23 mouse cellular contexts compared by ENCODE assay signal in the genomic region with DNA sequence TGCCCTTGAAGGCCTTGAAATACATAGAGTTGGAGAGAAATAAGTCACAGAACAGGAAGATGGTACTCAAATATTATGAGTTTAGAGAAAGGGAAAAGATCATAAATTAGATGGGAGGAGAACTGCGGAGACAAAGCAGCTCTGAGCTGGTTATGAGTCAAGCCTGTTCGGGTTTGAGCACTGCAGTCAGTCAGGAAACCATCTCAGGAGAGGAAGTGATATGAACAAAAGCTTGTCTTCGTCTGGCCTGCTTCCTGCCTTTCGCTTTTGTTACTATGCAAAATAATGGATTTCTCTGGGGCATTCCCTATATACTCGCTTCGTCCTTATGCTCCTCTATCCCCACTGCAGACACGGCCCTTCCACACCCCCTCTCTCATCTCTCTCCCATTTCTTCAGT.
A peak's percentile ranks its signal among the peaks of the same experiment; 100 is the strongest.
DNase-seq lines count a peak whose midpoint lies in the region; ATAC-seq and TF ChIP-seq lines count a peak whose summit lies in the region.
"Had no signal": no experiment of that assay in that cellular context is flagged by ENCODE, and none has a peak within 500 bp of the region (broad histone marks: within the 10 kb centered on the region; RNA-seq: fewer than 3 reads in every experiment).

No protein-coding gene starts in this region.

- ATAC-seq in kidney, postnatal 0 days (replicated peaks; ENCODE audit: low FRiP score, low read depth) = no peak
- ATAC-seq in CD4-positive, CD25-positive, alpha-beta regulatory T cell, adult 4 months = peak; percentile 84
- ATAC-seq in hematopoietic stem cell, adult 5-6 weeks (replicated peaks in 1 of 2; ENCODE audit: insufficient read depth in 1 of 2, low FRiP score in 2 of 2, low TSS enrichment in 1 of 2, low read depth in 1 of 2, poor library complexity in 2 of 2, severe bottlenecking in 2 of 2) = peak; percentile 25 to 59; a peak in 2 of 4 replicates
- ATAC-seq: intestine, postnatal 0 days; midbrain, embryonic 15.5 days had no signal

- H3K36me3 ChIP-seq in kidney, postnatal 0 days (ENCODE audit: insufficient read depth, low read length) = no peaks in the 10 kb centered on the region
- H3K36me3 ChIP-seq: embryonic facial prominence, embryonic 13.5 days; forebrain, embryonic 10.5 days; heart, embryonic 15.5 days; hindbrain, embryonic 12.5 days; limb, embryonic 12.5 days; liver, embryonic 13.5 days; lung, embryonic 15.5 days; midbrain, embryonic 15.5 days had no signal

- no peaks in the 10 kb centered on the region for H3K9me3 ChIP-seq in kidney, postnatal 0 days (replicated peaks; ENCODE audit: low read length)
- H3K9me3 ChIP-seq: embryonic facial prominence, embryonic 13.5 days; forebrain, embryonic 10.5 days; heart, embryonic 15.5 days; hindbrain, embryonic 12.5 days; limb, embryonic 12.5 days; liver, embryonic 13.5 days; lung, embryonic 15.5 days; midbrain, embryonic 15.5 days had no signal

- H3K27ac ChIP-seq in kidney, postnatal 0 days = no peak overlapping the region
- H3K27ac ChIP-seq: embryonic facial prominence, embryonic 13.5 days; forebrain, embryonic 10.5 days; gastrocnemius, adult 2 months; heart, embryonic 15.5 days; hindbrain, embryonic 12.5 days; limb, embryonic 12.5 days; liver, embryonic 13.5 days; lung, embryonic 15.5 days; macrophage; midbrain, embryonic 15.5 days had no signal

- no peaks in the 10 kb centered on the region for H3K4me1 ChIP-seq in kidney, postnatal 0 days (replicated peaks; ENCODE audit: insufficient read depth, low read length)
- H3K4me1 ChIP-seq: embryonic facial prominence, embryonic 13.5 days; forebrain, embryonic 10.5 days; heart, embryonic 15.5 days; hindbrain, embryonic 12.5 days; limb, embryonic 12.5 days; liver, embryonic 13.5 days; lung, embryonic 15.5 days; midbrain, embryonic 15.5 days had no signal

- H3K9ac ChIP-seq in kidney, postnatal 0 days (ENCODE audit: low read depth, low read length) = no peak overlapping the region
- H3K9ac ChIP-seq: embryonic facial prominence, embryonic 13.5 days; heart, embryonic 15.5 days; hindbrain, embryonic 12.5 days; limb, embryonic 12.5 days; liver, embryonic 13.5 days; lung, embryonic 15.5 days; midbrain, embryonic 15.5 days had no signal

- H3K27me3 ChIP-seq in kidney, postnatal 0 days (ENCODE audit: insufficient read depth, low read length) = no peaks in the 10 kb centered on the region
- H3K27me3 ChIP-seq: embryonic facial prominence, embryonic 13.5 days; heart, embryonic 15.5 days; hindbrain, embryonic 12.5 days; limb, embryonic 12.5 days; liver, embryonic 13.5 days; lung, embryonic 15.5 days; midbrain, embryonic 15.5 days had no signal

- H3K4me2 ChIP-seq in kidney, postnatal 0 days (ENCODE audit: low read length) = no peak overlapping the region
- H3K4me2 ChIP-seq: embryonic facial prominence, embryonic 13.5 days; heart, embryonic 15.5 days; hindbrain, embryonic 12.5 days; limb, embryonic 12.5 days; liver, embryonic 13.5 days; lung, embryonic 15.5 days; midbrain, embryonic 15.5 days had no signal

- intact Hi-C loops in heart, postnatal 25 days (cut with DNase I) = no loop called here

- no peak overlapping the region for H3K4me3 ChIP-seq in kidney, postnatal 0 days (replicated peaks; ENCODE audit: low read depth, low read length)
- H3K4me3 ChIP-seq: embryonic facial prominence, embryonic 13.5 days; forebrain, embryonic 10.5 days; gastrocnemius, adult 2 months; heart, embryonic 15.5 days; hindbrain, embryonic 12.5 days; limb, embryonic 12.5 days; liver, embryonic 13.5 days; lung, embryonic 15.5 days; midbrain, embryonic 15.5 days had no signal

- DNase-seq in kidney, postnatal 0 days (ENCODE audit: low spot score) = peak; percentile 65
- DNase-seq in kidney, adult 18-20 months = no peak
- DNase-seq in naive thymus-derived CD4-positive, alpha-beta T cell, adult 2 months (ENCODE audit: low read depth) = peak; percentile 32
- DNase-seq in heart, postnatal 25 days (ENCODE audit: low spot score) = no peak
- no peak for DNase-seq in urinary bladder, postnatal 36 days (ENCODE audit: low spot score in 2 of 2)
- DNase-seq: adrenal gland, postnatal 10 days; cerebellum, adult 11 months; gastrocnemius, adult 2 months; heart, adult 18-20 months; layer of hippocampus, adult 9-11 months; liver, embryonic 13.5 days; spleen, adult 18-20 months had no signal

- TF ChIP-seq CTCF in kidney, postnatal 0 days (IDR thresholded peaks at IDR 0.05; ENCODE audit: low read depth) = no peak

- 61% methylated on average over 7 of the region's 7 CpGs for whole genome bisulfite sequencing in kidney, postnatal 0 days

Comparison
In these comparisons a context has a peak if more than half of its experiments do, and no peak if none do; other contexts are left out.
1. DNase-seq: peak in kidney, postnatal 0 days (single experiment) and naive thymus-derived CD4-positive, alpha-beta T cell, adult 2 months (single experiment); none in kidney, adult 18-20 months (single experiment), heart, postnatal 25 days (single experiment) and urinary bladder, postnatal 36 days (0 of 2).